Mouse (Mus musculus) T-helper 17 cell (primary cell): ENCODE data around the gene Met.

ENCODE experiments used
- in situ Hi-C, 2 experiments: fragments of 300-600 bp; cut with MboI, MseI; formaldehyde crosslinking; loops; 1 replicate in 1 of 2; 2 replicates in 1 of 2; pipeline ENCODE4 v1.15.1; 2025; ENCODE audit warnings: high pct_unique_total_duplicates in 2 of 2

Met gene

DNA sequence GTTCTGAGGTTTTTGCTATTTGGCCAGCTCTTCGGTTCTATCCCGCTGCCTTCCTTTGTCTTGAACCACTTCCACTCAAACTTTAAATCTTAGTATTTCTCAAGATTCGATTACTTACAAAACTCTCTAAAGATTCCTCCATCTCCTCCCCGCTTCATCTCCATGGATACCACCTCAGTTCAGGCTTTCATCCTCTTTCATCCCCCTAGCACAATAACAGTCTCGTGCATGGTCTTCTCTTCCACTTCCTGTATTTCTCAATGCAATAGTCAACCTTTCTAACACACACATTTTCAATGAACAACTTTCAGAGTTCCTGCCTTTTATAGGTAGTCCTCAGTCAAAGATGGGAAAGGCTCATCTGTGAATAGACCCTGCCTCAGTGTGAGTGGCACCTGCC is 135.8 kb downstream of the Met start:
- in situ Hi-C loops: loop anchor here (5.0 kb wide), 2 partner anchors 492 to 497 kb away; no protein-coding TSS in a partner anchor

DNA sequence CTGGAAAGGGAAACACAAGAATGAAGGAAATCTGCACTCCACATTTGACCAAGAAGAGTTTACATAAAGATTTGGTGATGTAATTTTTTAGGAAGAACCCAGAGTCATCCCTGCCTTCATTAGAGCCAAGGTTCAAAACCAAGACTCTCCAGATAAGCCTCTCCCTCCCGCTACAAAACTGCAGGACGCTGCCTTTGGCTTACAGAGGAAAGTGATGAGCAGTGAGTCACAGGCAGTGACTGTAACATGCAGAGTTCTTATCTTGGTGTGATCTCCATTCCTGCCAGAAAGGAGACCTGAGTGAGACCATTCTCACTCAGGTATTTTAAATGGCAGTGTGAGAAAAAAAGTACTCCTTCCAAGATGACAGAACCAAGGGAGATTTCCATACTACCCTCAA is 137.9 kb downstream of the Met start:
- in situ Hi-C loops: no loop called here

DNA sequence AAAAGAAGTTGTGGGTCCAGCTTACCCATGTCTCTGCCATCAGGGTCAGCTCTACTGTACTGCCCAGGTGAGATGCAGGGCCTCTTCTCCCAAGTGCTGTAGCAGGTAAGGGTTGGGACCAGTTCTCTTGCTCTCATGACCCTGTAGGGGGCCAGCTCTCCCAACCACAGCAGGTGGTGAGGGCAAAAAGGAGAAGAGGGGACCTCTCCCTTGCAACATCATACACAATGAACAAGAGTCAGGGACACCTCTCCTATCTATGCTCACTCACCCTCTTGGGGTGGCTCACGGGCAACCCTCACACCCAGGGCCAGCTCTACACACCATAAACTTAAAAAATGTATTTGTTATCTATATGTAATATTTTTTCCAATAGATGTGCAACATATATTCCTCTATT is 143.3 kb downstream of the Met start:
- in situ Hi-C loops: no loop called here

DNA sequence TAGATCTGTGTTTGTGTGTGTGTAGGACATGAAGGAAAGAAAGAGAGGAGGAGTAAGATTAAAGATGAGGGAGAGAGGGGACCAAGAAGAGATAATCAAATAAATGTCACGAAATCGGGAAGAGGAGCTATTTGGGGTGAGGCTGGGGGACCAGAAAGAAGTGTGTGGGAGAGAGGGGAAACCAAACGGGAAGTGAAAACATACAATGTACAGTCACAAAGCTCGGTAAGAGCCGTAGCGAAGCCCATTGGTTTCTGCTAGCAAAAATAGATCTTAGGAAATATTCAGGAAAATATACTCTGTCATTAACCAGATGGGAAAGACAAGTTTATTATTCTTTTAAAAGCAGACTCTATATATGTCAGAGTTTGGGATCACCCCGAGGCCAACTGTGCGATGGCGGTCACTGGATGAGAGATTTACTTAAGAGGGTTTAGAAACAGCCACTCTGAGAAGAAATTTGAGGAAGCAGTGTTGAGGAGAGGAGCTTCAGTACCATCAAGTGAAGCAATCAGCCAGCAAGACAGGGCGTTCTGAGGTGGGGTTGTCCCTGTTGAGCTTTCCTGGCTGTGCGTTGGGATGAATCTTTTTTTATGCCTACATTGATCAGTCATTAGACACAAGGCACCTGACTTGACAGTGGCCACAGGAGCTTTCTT is 147.9 kb downstream of the Met start:
- in situ Hi-C loops: no loop called here

DNA sequence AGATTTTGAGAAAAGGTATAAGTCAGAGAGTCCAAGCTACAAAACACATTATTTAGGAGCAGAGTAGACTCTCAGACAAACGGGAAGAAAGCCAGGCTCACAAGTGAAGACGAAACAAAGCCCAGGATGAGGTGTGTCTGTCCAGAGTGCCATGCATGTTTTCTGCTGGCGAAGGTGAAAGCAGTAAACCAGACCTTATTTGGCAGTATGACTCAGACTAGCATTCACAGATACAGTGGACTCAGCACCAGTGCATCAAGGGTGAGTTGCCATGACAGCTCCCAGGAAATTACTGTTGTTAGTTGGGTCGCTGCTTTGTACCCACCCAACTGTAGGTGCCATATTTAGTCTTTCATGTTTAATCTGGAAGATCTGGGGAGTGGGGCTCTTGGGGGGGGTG is 149.1 kb downstream of the Met start:
- in situ Hi-C loops: no loop called here

DNA sequence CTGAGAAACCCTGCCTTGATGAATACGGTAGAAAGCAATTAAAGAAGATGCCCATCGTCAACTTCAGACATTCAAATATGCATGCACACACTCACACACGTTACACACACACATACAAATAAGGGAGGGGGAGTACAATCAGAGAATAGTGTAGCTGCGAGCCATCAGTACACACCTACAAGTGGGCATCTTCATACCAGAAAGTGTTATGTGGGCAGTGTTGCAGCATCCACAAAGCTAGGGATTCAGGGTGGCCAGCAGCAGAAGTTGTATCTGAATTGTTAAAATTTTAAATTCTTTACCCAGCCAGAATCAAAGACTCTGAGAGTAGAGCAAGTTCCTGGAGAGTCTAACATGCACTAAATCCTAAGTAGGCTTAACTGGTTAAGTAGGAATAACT is 157.2 kb downstream of the Met start:
- in situ Hi-C loops: no loop called here

DNA sequence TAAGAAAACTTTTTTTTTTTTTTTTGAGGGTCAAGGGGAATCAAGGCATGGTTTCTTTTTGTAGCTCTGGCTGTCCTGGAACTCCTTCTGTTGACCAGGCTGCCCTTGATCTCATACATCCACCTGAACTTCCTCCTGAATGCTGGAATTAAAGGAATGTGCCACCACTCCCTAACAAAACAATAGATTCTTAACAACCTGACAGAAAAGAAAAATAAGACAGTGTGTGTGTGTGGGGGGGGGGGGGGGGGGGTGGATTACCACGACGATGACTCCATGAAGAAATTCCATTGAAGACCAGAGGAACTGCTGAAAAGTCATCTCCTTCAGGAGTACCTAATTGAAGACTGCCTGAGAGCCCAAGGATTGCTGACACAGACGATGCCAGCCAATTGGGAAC is 157.8 kb downstream of the Met start:
- in situ Hi-C loops: no loop called here
